Mouse (Mus musculus) activated CD4-positive, CD25-positive, alpha-beta regulatory T cell, adult 4 months (primary cell): Measurements from ENCODE around the gene Gm13276. TPM values are rescaled to one million over a fixed set of nuclear protein-coding genes. Genes with fewer than 3 reads are reported as not detected.
"Not testable (repeated sequence)": the region's sequence is repeated elsewhere in the genome, so short reads cannot be mapped to it uniquely, and the experiment has no call there.

Source experiments
- ATAC-seq: one replicate; pipeline ENCODE4 v1.8.0; 2017
- polyA plus RNA-seq, 2 experiments: library from polyadenylated mRNA; unstranded; fragments of 100-300 nt; shearing (Covaris generic); gene quantifications; one replicate each; pipeline ENCODE4 v1.2.1; 2017

The Gm13276 gene
- polyA plus RNA-seq, result not detected

GRCm38 (mm10) chr4:88785409-88785808 is at the start of gene Gm13276:
Gm13276 (plus strand) TSS chr4:88785709.
- ATAC-seq, result not testable (repeated sequence)

- peak; percentile 79 for ATAC-seq
These were observed 47.0 kb upstream of the Gm13276 start for GRCm38 (mm10) chr4:88738480-88738879.

GRCm38 (mm10) chr4:88739036-88739435 is 46.5 kb upstream of the Gm13276 start:
- no peak for ATAC-seq

GRCm38 (mm10) chr4:88741426-88741825 is 44.1 kb upstream of the Gm13276 start:
- no peak for ATAC-seq

- peak; percentile 43 for ATAC-seq
These were observed 42.6 kb upstream of the Gm13276 start for GRCm38 (mm10) chr4:88742771-88743371.

- ATAC-seq, result peak; percentile 32
These were observed 41.3 kb upstream of the Gm13276 start for GRCm38 (mm10) chr4:88744207-88744606.

- no peak for ATAC-seq
These were observed 35.6 kb upstream of the Gm13276 start for GRCm38 (mm10) chr4:88749926-88750325.

- ATAC-seq, result not testable (repeated sequence)
These were observed 30.6 kb upstream of the Gm13276 start, which contains the start of gene Gm13271 for GRCm38 (mm10) chr4:88754818-88755340. Gm13271 (plus strand) TSS chr4:88754868.

GRCm38 (mm10) chr4:88756581-88757513 is 28.7 kb upstream of the Gm13276 start:
- not testable (repeated sequence) for ATAC-seq

GRCm38 (mm10) chr4:88757628-88758031 is 27.9 kb upstream of the Gm13276 start:
- ATAC-seq, result peak; percentile 100

- not testable (repeated sequence) for ATAC-seq
These were observed 26.8 kb upstream of the Gm13276 start for GRCm38 (mm10) chr4:88758751-88759150.

- not testable (repeated sequence) for ATAC-seq
These were observed 25.8 kb upstream of the Gm13276 start, which contains the start of gene Gm13283 for GRCm38 (mm10) chr4:88759610-88760268. Gm13283 (plus strand) TSS chr4:88760119.

- not testable (repeated sequence) for ATAC-seq
These were observed 25.1 kb upstream of the Gm13276 start for GRCm38 (mm10) chr4:88760431-88760830.

- ATAC-seq, result not testable (repeated sequence)
These were observed 23.7 kb upstream of the Gm13276 start for GRCm38 (mm10) chr4:88761776-88762175.

- not testable (repeated sequence) for ATAC-seq
These were observed 23.2 kb upstream of the Gm13276 start for GRCm38 (mm10) chr4:88762341-88762740.

GRCm38 (mm10) chr4:88763384-88764018 is 22.0 kb upstream of the Gm13276 start:
- not testable (repeated sequence) for ATAC-seq

- not testable (repeated sequence) for ATAC-seq
These were observed 12.0 kb upstream of the Gm13276 start, which contains the start of gene Gm13290 for GRCm38 (mm10) chr4:88773534-88773933. Gm13290 (plus strand) TSS chr4:88773834.

- ATAC-seq, result not testable (repeated sequence)
These were observed 8.9 kb upstream of the Gm13276 start, which contains the start of gene Gm13289 for GRCm38 (mm10) chr4:88776622-88777021. Gm13289 (plus strand) TSS chr4:88776922.

GRCm38 (mm10) chr4:88779550-88779949 is 6.0 kb upstream of the Gm13276 start, which contains the start of gene Gm13272:
Gm13272 (plus strand) TSS chr4:88779850.
- not testable (repeated sequence) for ATAC-seq

GRCm38 (mm10) chr4:88780320-88780719 is 5.2 kb upstream of the Gm13276 start:
- ATAC-seq, result not testable (repeated sequence)

- ATAC-seq, result not testable (repeated sequence)
These were observed 3.7 kb upstream of the Gm13276 start, which contains the start of gene Ifnz for GRCm38 (mm10) chr4:88781831-88782230. Ifnz (plus strand) TSS chr4:88782131.

- not testable (repeated sequence) for ATAC-seq
These were observed 3.2 kb upstream of the Gm13276 start for GRCm38 (mm10) chr4:88782335-88782734.
